Mouse (Mus musculus) forebrain, postnatal 0 days (tissue): ENCODE measurements around the gene Lpar5. TPM values are rescaled to one million over a fixed set of nuclear protein-coding genes. Genes with fewer than 3 reads are reported as not detected.
"Not testable (repeated sequence)": the region's sequence is repeated elsewhere in the genome, so short reads cannot be mapped to it uniquely, and the experiment has no call there.

ENCODE experiments used
- ATAC-seq: fragments of 200-750 bp; cut with Nextera tagmentation; 2 replicates; pipeline ENCODE4 v1.8.0; 2017; ENCODE audit warnings: mild to moderate bottlenecking, moderate library complexity
- DNase-seq: peaks from one replicate; pipeline ENCODE4 v3.0.0-alpha.2; 2015
- H3K27ac ChIP-seq: fragments of 300-500 bp; sonication (generic); 2 replicates; pipeline ENCODE4 v1.5.1; 2014; ENCODE audit warnings: low read depth, mild to moderate bottlenecking, antibody characterized with exemption, low read length, moderate library complexity, mixed read lengths
- H3K27me3 ChIP-seq: fragments of 300-500 bp; sonication (generic); 2 replicates; pipeline ENCODE4 v1.6.1; 2014; ENCODE audit warnings: mild to moderate bottlenecking, low read length, mixed read lengths; ENCODE audit not compliant: insufficient read depth
- H3K36me3 ChIP-seq: fragments of 300-500 bp; sonication (generic); 2 replicates; pipeline ENCODE4 v1.6.1; 2014; ENCODE audit warnings: mild to moderate bottlenecking, moderate library complexity; ENCODE audit not compliant: insufficient read depth
- H3K4me1 ChIP-seq: fragments of 300-500 bp; sonication (generic); 2 replicates; pipeline ENCODE4 v1.6.1; 2014; ENCODE audit warnings: antibody characterized with exemption; ENCODE audit not compliant: insufficient read depth
- H3K4me2 ChIP-seq: fragments of 300-500 bp; sonication (generic); 2 replicates; pipeline ENCODE4 v1.6.1; 2014; ENCODE audit warnings: low read depth, mild to moderate bottlenecking, moderate library complexity
- H3K4me3 ChIP-seq: fragments of 300-500 bp; sonication (generic); 2 replicates; pipeline ENCODE4 v1.5.1; 2014; ENCODE audit warnings: low read depth, low read length, mixed read lengths
- H3K9ac ChIP-seq: fragments of 300-500 bp; sonication (generic); 2 replicates; pipeline ENCODE4 v1.6.1; 2014; ENCODE audit warnings: mild to moderate bottlenecking
- H3K9me3 ChIP-seq: fragments of 300-500 bp; sonication (generic); 2 replicates; pipeline ENCODE4 v1.6.1; 2016; ENCODE audit warnings: low read length
- CTCF ChIP-seq: sonication (generic); IDR thresholded peaks from 2 replicates; pipeline ENCODE4 v1.5.1; 2016; ENCODE audit warnings: antibody characterized with exemption, control low read depth, low read depth
- WGBS: fragments of 180-500 bp; shearing (Covaris S2); extraction: QIAGEN DNeasy Blood & Tissue Kit; methylation state at CpG from one replicate; pipeline ENCODE4 v1.1.7; 2014; 5-methylcytosine and 5-hydroxymethylcytosine counted together
- polyA plus RNA-seq: library from polyadenylated mRNA; unstranded; fragments of >200 nt; fragmentation: Nextera tagmentation; extraction: Ambion mirVana; gene quantifications from 2 replicates; pipeline ENCODE4 v1.2.1, GENCODE M21; 2015
- total RNA-seq: library from RNA; depleted of rRNA; stranded (reverse); fragments of >200 nt; gene quantifications from 2 replicates; pipeline ENCODE4 v1.2.3, GENCODE M21; 2014; rRNA removed

The Lpar5 gene
- total RNA-seq = 0.38 and 0.71 TPM in 2 replicates
- 0.59 and 0.61 TPM in 2 replicates for polyA plus RNA-seq

DNA sequence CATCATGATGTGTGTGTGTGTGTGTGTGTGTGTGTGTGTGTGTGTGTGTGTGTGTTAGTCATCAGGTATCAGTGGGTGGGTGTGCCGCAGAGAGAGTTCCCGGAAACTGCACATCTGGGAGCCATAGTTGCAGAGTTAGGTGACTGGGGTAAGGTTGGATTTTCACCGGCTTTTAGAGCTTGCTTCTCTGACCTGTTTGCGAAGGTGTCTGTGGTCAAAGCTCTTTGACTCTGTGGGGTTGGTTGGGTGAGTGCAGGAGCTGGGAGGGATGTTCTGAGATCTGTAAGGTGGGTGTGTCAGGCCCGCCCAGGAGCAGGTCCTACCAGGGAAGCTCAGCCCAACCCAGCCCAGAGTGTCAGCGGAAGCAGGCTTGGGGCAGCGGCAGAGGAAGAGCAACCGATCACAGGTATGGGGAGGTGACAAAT is at the start of gene Lpar5:
Gene Lpar5 (plus strand): TSS at position 350 of the 425 bp plus-strand sequence.
- H3K27ac ChIP-seq = no peak within 1 kb of the TSS
- no peak within 1 kb of the TSS for H3K9ac ChIP-seq
- ATAC-seq = no peak
- no peaks in the 10 kb centered on the region for H3K9me3 ChIP-seq
- H3K36me3 ChIP-seq = no peaks in the 10 kb centered on the region
- no peak within 1 kb of the TSS for H3K4me2 ChIP-seq
- 61% methylated on average over 8 of the region's 8 CpGs for WGBS
- no peak for TF ChIP-seq CTCF
- H3K27me3 ChIP-seq = no peaks in the 10 kb centered on the region
- DNase-seq = no peak
- H3K4me3 ChIP-seq = no peak within 1 kb of the TSS
- H3K4me1 ChIP-seq = 0 out of 2 replicates have a peak, but pooled peaks cover 9% of the 10 kb centered on the region

DNA sequence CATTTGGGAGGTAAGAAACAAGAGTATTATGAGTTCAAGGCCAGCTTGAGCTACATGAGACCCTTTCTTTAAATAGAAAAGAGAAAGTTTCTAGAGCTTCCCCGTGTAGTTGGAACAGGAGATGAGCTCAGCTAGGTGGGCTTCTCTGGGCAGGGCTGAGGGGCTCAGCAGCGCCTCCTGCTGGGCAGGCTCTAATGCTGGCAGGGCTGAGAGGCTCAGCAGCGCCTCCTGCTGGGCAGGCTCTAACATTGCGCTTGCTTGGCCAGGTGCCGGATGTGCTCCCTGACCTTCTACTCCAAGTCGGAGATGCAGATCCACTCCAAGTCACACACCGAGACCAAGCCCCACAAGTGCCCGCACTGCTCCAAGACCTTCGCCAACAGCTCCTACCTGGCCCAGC is 37.2 kb upstream of the Lpar5 start:
- DNase-seq = peak; percentile 47
- H3K9me3 ChIP-seq, H3K9ac ChIP-seq, H3K27me3 ChIP-seq, H3K4me1 ChIP-seq, ATAC-seq, H3K4me2 ChIP-seq, H3K4me3 ChIP-seq, H3K27ac ChIP-seq: not testable (repeated sequence)
- WGBS = 28% methylated on average over 7 of the region's 9 CpGs
- peaks cover 56% of the 10 kb centered on the region for H3K36me3 ChIP-seq
- TF ChIP-seq CTCF = peak; percentile 88

DNA sequence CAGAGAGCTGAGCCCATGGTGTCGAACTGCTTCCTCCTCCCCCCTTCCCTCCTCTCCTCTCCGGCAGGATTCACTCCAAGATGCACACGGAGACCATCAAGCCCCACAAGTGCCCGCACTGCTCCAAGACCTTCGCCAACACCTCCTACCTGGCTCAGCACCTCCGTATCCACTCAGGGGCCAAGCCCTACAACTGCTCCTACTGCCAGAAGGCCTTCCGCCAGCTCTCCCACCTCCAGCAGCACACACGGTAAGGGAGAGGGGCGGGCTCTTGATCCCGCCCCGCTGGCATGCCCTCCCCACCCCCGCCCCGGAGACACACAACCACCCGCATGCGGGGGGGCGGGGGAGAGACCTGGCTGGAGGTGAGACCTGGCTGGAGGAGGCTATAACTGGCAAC is 36.1 kb upstream of the Lpar5 start:
- Histone ChIP-seq H3K9ac (no peak overlapping the region), H3K4me1 (no peaks in the 10 kb centered on the region), H3K4me3 (no peak overlapping the region), H3K27ac (no peak overlapping the region), H3K4me2 (no peak overlapping the region), H3K36me3 (peaks cover 61% of the 10 kb centered on the region), H3K9me3 (no peaks in the 10 kb centered on the region), H3K27me3 (no peaks in the 10 kb centered on the region)
- TF ChIP-seq CTCF = no peak
- ATAC-seq (no peak), DNase-seq (no peak)
- WGBS = 88% methylated on average over 16 of the region's 16 CpGs

DNA sequence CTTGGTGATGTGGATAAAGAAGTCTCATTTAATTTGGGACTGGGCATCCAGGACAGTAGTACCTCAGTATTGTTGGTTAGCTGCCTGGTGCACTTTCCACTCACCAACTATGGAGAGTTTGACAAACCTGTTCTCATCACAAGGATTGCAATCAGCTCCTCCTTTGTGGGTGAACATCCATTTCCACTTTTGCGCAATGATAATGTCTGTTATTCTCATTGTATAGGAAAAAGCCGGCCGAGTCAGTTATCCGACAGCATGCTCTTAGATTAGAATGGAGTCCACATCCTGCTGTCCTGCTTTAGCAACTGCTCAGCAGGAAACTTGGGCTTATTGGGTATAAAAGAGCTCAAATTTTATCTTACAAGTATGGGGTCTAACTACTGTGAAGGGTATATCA is 29.1 kb upstream of the Lpar5 start:
- ATAC-seq = no peak
- no peak for TF ChIP-seq CTCF
- 96% methylated on average over 4 of the region's 4 CpGs for WGBS
- peaks cover 6% of the 10 kb centered on the region; the same call in 1 of the 2 replicates for H3K4me1 ChIP-seq
- no peak overlapping the region for H3K9ac ChIP-seq
- H3K4me3 ChIP-seq = no peak overlapping the region
- H3K4me2 ChIP-seq = no peak overlapping the region; the same call in 1 of the 2 replicates
- H3K9me3 ChIP-seq = no peaks in the 10 kb centered on the region
- H3K27me3 ChIP-seq = no peaks in the 10 kb centered on the region
- H3K27ac ChIP-seq = no peak overlapping the region
- no peak for DNase-seq
- peaks cover 29% of the 10 kb centered on the region for H3K36me3 ChIP-seq

DNA sequence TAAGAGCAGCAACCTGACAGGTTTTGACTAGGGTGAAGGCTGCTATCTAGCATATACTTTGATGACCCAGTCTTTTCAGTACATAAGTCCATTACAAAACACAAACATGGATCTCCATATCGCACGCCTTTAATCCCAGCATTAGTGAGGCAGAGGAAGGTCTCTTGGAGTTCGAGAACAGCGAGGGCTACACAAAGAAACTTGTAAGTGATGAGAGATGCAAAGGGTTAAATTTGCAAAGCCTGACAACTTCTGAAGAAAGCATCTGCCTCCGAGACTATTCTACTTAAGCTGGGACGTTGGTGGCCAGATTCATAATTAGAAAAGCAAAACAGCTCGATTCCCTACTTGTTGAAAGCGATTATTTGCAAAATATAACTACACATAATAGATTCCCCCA is 28.6 kb upstream of the Lpar5 start:
- H3K9me3 ChIP-seq = no peaks in the 10 kb centered on the region
- WGBS = 7% methylated on average over 8 of the region's 8 CpGs

DNA sequence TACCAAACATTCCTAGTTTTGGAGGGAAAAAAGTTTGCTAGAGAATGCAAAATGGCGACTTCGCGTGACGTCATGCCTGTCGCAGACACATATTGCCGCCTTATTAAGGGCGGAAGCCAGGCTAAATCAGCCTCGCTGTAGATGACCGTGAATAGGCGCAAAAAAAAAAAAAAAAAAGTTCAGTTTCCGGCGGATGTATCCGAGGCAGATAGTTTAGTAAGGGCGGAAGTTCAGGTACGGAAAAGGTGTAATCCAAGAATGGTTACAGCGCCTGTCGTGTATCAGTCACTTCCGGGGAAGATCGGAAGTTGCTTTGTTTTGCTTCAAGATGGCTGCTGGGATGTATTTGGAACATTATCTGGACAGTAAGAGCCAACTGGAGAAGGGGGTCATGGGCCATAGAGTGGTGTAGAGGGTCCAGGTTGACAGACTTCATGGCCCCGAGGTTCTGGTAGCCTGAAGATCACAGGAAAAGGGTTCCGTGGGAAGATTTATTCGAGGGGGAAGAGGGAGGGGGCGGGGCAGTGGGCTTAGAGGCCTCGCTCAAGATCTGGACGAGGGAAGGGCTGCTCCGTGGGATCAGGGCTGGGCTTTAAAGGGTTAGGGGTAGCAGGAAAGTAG is 28.1 kb upstream of the Lpar5 start, which contains the start of gene Ing4:
Gene Ing4 (plus strand): TSS at position 228 of the 621 bp plus-strand sequence.
- Histone ChIP-seq H3K36me3 (peaks cover 30% of the 10 kb centered on the region), H3K9me3 (no peaks in the 10 kb centered on the region), H3K4me2 (peak within 1 kb of the TSS; percentile 73), H3K4me3 (peak within 1 kb of the TSS; percentile 77), H3K27me3 (no peaks in the 10 kb centered on the region), H3K9ac (peak within 1 kb of the TSS; percentile 70), H3K4me1 (peaks cover 6% of the 10 kb centered on the region; the same call in 1 of the 2 replicates), H3K27ac (peak within 1 kb of the TSS; percentile 86)
- TF ChIP-seq CTCF = no peak
- WGBS = under 1% methylated on average over 26 of the region's 26 CpGs
- ATAC-seq (peak; percentile 96), DNase-seq (peak; percentile 96)

More for the DNA sequence above, 28.6 kb upstream of the Lpar5 start:
- peak; percentile 8; the same call in 1 of the 2 replicates for ATAC-seq
- Histone ChIP-seq H3K4me2 (peak overlapping the region; percentile 37), H3K27ac (no peak overlapping the region), H3K27me3 (no peaks in the 10 kb centered on the region), H3K4me1 (peaks cover 6% of the 10 kb centered on the region; the same call in 1 of the 2 replicates), H3K4me3 (peak overlapping the region; percentile 77), H3K36me3 (peaks cover 29% of the 10 kb centered on the region), H3K9ac (no peak overlapping the region)
- DNase-seq = no peak
- TF ChIP-seq CTCF = no peak

DNA sequence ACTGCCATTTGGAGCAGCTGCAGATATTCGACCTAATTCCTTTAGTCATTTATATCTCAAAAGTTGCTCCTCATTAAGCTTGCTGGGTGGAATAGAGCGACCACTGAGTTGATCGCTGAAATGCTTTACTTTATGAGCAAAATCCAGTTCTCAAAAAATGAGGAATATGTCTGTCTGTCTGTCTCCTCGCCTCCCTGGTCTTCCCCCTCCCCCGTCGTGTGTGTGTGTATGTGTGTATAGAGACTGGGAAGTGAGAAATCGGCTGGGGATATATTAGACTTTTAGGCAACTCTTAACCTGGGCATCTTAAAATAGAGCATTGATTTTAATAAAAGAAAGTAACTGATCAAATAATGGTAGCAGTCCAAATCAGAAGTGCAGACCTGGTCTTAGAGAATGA is 27.5 kb upstream of the Lpar5 start:
- Histone ChIP-seq H3K4me3 (peak overlapping the region; percentile 77), H3K4me2 (peak overlapping the region; percentile 73), H3K4me1 (peaks cover 6% of the 10 kb centered on the region; the same call in 1 of the 2 replicates), H3K27ac (peak overlapping the region; percentile 86), H3K9me3 (no peaks in the 10 kb centered on the region), H3K27me3 (no peaks in the 10 kb centered on the region), H3K36me3 (peaks cover 29% of the 10 kb centered on the region), H3K9ac (peak overlapping the region; percentile 70)
- ATAC-seq (no peak), DNase-seq (no peak)
- TF ChIP-seq CTCF = no peak
- 17% methylated on average over 7 of the region's 7 CpGs for WGBS
